Comparison of ENCODE assay signal across 29 mouse cellular contexts in the genomic region with DNA sequence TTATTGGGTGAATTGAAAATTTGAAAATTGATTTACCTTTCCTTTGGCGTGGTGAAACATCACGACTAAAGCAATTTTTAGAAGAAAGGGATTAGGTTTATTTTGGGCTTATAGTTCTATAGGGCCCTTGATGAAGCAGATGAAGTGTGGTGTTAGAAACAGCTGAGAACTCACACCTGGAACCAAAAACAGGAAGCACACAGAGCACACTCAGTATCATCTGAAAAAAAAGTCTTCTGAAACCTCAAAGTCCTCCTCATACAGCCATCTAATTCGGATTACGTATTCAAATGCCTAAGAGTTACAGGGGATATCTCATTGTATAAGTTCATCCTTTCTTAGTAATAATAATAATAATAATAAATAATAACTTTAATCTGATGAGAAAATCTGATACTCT. TPM values are rescaled to one million over a fixed set of nuclear protein-coding genes. Genes with fewer than 3 reads are reported as not detected.
"Had no signal": no experiment of that assay in that cellular context is flagged by ENCODE, and none has a peak within 500 bp of the region (broad histone marks: within the 10 kb centered on the region; RNA-seq: fewer than 3 reads in every experiment).

No protein-coding gene starts in this region.

- H3K9ac ChIP-seq: embryonic facial prominence, embryonic 12.5 days; embryonic facial prominence, embryonic 13.5 days; embryonic facial prominence, embryonic 15.5 days; forebrain, embryonic 12.5 days; forebrain, embryonic 13.5 days; forebrain, embryonic 15.5 days; forebrain, postnatal 0 days had no signal

- H3K4me3 ChIP-seq: embryonic facial prominence, embryonic 10.5 days; embryonic facial prominence, embryonic 12.5 days; embryonic facial prominence, embryonic 13.5 days; embryonic facial prominence, embryonic 15.5 days; erythroblast, embryonic 14.5 days; forebrain, embryonic 10.5 days; forebrain, embryonic 12.5 days; forebrain, embryonic 13.5 days; forebrain, embryonic 15.5 days; gastrocnemius, adult 2 months; heart, adult 2 months; heart, embryonic 10.5 days had no signal

- H3K36me3 ChIP-seq: embryonic facial prominence, embryonic 10.5 days; embryonic facial prominence, embryonic 12.5 days; embryonic facial prominence, embryonic 13.5 days; embryonic facial prominence, embryonic 15.5 days; forebrain, embryonic 10.5 days; forebrain, embryonic 12.5 days; forebrain, embryonic 15.5 days; heart, embryonic 10.5 days had no signal

- DNase-seq: cerebellum, adult 9-10 months; cerebellum, adult 9-11 months; cerebellum, postnatal 10 days; cerebellum, postnatal 14 days; cerebellum, postnatal 25 days; cerebellum, postnatal 36 days; embryo, embryonic 11 days; forebrain, postnatal 0 days; gastrocnemius, adult 2 months; gastrocnemius, postnatal 10 days; gastrocnemius, postnatal 14 days; gastrocnemius, postnatal 25 days; gastrocnemius, postnatal 36 days; heart, adult 18-20 months; heart, adult 2 months had no signal

- H3K4me2 ChIP-seq: embryonic facial prominence, embryonic 12.5 days; embryonic facial prominence, embryonic 13.5 days; embryonic facial prominence, embryonic 15.5 days; forebrain, embryonic 12.5 days; forebrain, embryonic 13.5 days; forebrain, embryonic 15.5 days had no signal

- H3K27ac ChIP-seq: embryonic facial prominence, embryonic 10.5 days; embryonic facial prominence, embryonic 12.5 days; embryonic facial prominence, embryonic 13.5 days; embryonic facial prominence, embryonic 15.5 days; forebrain, embryonic 10.5 days; forebrain, embryonic 12.5 days; forebrain, embryonic 13.5 days; forebrain, embryonic 15.5 days; gastrocnemius, adult 2 months; heart, adult 2 months; heart, embryonic 10.5 days had no signal

- H3K9me3 ChIP-seq: embryonic facial prominence, embryonic 10.5 days; embryonic facial prominence, embryonic 12.5 days; embryonic facial prominence, embryonic 13.5 days; embryonic facial prominence, embryonic 15.5 days; forebrain, embryonic 10.5 days; forebrain, embryonic 12.5 days; forebrain, embryonic 13.5 days; forebrain, embryonic 15.5 days; heart, embryonic 10.5 days had no signal

- H3K4me1 ChIP-seq: embryonic facial prominence, embryonic 10.5 days; embryonic facial prominence, embryonic 12.5 days; embryonic facial prominence, embryonic 13.5 days; embryonic facial prominence, embryonic 15.5 days; forebrain, embryonic 10.5 days; forebrain, embryonic 12.5 days; forebrain, embryonic 13.5 days; forebrain, embryonic 15.5 days; heart, embryonic 10.5 days had no signal

- H3K27me3 ChIP-seq: embryonic facial prominence, embryonic 12.5 days; embryonic facial prominence, embryonic 13.5 days; embryonic facial prominence, embryonic 15.5 days; forebrain, embryonic 12.5 days; forebrain, embryonic 13.5 days; forebrain, embryonic 15.5 days had no signal

RNA-seq across cellular contexts. Expression of gene Plppr5, which starts 24.1 kb away (rescaled TPM):
- total RNA-seq: common myeloid progenitor, adult 5-6 weeks; gastrocnemius, adult 18-20 months; gastrocnemius, adult 2 months; gastrocnemius, adult 8-10 months; gastrocnemius, postnatal 25 days; gastrocnemius, postnatal 36 days; granulocyte monocyte progenitor cell, adult 5-6 weeks had no signal
- polyA plus RNA-seq: erythroblast, embryonic 14.5 days had no signal
